Mouse (Mus musculus): ENCODE results near the gene Ring1. TPM values are rescaled to one million over a fixed set of nuclear protein-coding genes. Genes with fewer than 3 reads are reported as not detected.

Ring1 gene
- polyA plus RNA-seq (2015; fragmentation: Nextera tagmentation; extraction: Ambion mirVana), result 15.8 and 20.8 TPM in 2 replicates

DNA sequence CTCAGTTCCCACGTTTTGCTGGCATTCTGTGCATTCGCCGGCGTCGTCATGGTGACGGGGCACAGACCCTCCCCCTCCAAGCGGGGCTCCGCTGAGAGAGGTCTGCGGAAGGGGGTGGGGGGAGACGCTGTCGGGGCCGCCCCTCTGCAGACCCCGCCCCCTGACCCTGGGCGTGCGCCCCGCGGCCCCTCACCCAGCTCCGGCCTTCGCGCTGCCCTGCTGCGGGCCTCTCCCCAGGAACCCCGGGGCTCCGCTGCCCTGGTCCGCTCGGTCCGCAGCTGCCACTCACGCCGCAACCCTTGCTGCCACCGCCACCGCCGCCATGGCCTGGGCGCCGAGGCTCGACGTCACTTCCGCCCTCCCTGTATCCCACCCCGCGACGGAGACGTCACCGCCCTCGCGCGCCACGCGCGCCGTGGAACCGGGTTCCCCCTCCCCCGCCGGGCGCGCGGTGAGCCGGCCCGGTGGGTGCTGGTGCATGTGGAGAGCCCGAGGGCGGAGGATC is at the start of gene Ring1:
Ring1 (minus strand) TSS at position 364 of the 505 bp plus-strand sequence.
- peaks cover 46% of the 10 kb centered on the region for H3K4me1 ChIP-seq (replicated peaks)
- peak within 1 kb of the TSS; percentile 73 for H3K4me3 ChIP-seq
- ATAC-seq (replicated peaks; ENCODE audit: insufficient number of reproducible peaks, insufficient read depth, low FRiP score, low read depth), result peak; percentile 64
- H3K36me3 ChIP-seq, result peaks cover 30% of the 10 kb centered on the region
- H3K9me3 ChIP-seq (replicated peaks), result no peaks in the 10 kb centered on the region
- under 1% methylated on average over 53 of the region's 58 CpGs for WGBS
- H3K27me3 ChIP-seq, result no peaks in the 10 kb centered on the region
- peak within 1 kb of the TSS; percentile 95 for H3K9ac ChIP-seq
- peak within 1 kb of the TSS; percentile 92 for H3K4me2 ChIP-seq
- peak within 1 kb of the TSS; percentile 94 for H3K27ac ChIP-seq

- Histone ChIP-seq H3K4me3 (no peak overlapping the region), H3K9ac (no peak overlapping the region), H3K27me3 (peaks cover 29% of the 10 kb centered on the region), H3K9me3 (replicated peaks) (no peaks in the 10 kb centered on the region), H3K36me3 (no peaks in the 10 kb centered on the region), H3K27ac (no peak overlapping the region), H3K4me1 (replicated peaks) (no peaks in the 10 kb centered on the region), H3K4me2 (no peak overlapping the region)
- 64% methylated on average over 5 of the region's 5 CpGs for WGBS
- ATAC-seq (replicated peaks; ENCODE audit: insufficient number of reproducible peaks, insufficient read depth, low FRiP score, low read depth), result no peak
Measured at GRCm38 (mm10) chr17:34072091-34072490, 47.6 kb upstream of the Ring1 start.

GRCm38 (mm10) chr17:34068864-34069263 is 44.4 kb upstream of the Ring1 start:
- H3K4me3 ChIP-seq, result no peak overlapping the region
- H3K4me1 ChIP-seq (replicated peaks), result no peaks in the 10 kb centered on the region
- peaks cover 7% of the 10 kb centered on the region for H3K27me3 ChIP-seq
- ATAC-seq (replicated peaks; ENCODE audit: insufficient number of reproducible peaks, insufficient read depth, low FRiP score, low read depth), result no peak
- 54% methylated on average over 3 of the region's 3 CpGs for WGBS
- no peaks in the 10 kb centered on the region for H3K9me3 ChIP-seq (replicated peaks)
- H3K9ac ChIP-seq, result no peak overlapping the region
- no peaks in the 10 kb centered on the region for H3K36me3 ChIP-seq
- H3K4me2 ChIP-seq, result no peak overlapping the region
- H3K27ac ChIP-seq, result no peak overlapping the region

DNA sequence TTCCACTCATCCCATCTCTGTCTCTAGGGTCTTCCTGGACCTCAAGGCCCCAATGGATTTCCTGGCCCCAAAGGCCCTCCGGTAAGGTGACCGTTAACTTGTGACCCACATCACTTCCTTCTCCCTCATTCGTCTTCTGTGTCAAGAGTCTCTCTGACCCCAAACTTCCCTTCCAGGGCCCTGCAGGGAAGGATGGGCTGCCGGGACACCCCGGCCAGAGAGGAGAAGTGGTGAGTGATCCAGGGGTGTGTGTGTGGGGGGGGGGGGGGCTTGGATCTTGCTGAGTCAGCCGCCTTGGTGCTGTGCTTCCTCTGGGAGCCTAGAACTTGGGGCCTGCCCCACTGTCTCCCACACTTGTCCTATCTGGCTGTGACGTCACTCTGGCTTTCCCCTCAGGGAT is 32.7 kb upstream of the Ring1 start:
- H3K4me1 ChIP-seq (replicated peaks), result no peaks in the 10 kb centered on the region
- no peak overlapping the region for H3K27ac ChIP-seq
- WGBS, result 56% methylated on average over 7 of the region's 7 CpGs
- no peaks in the 10 kb centered on the region for H3K36me3 ChIP-seq
- no peak overlapping the region for H3K4me2 ChIP-seq
- no peak overlapping the region for H3K4me3 ChIP-seq
- H3K9me3 ChIP-seq (replicated peaks), result no peaks in the 10 kb centered on the region
- no peaks in the 10 kb centered on the region for H3K27me3 ChIP-seq
- no peak for ATAC-seq (replicated peaks; ENCODE audit: insufficient number of reproducible peaks, insufficient read depth, low FRiP score, low read depth)
- H3K9ac ChIP-seq, result no peak overlapping the region

DNA sequence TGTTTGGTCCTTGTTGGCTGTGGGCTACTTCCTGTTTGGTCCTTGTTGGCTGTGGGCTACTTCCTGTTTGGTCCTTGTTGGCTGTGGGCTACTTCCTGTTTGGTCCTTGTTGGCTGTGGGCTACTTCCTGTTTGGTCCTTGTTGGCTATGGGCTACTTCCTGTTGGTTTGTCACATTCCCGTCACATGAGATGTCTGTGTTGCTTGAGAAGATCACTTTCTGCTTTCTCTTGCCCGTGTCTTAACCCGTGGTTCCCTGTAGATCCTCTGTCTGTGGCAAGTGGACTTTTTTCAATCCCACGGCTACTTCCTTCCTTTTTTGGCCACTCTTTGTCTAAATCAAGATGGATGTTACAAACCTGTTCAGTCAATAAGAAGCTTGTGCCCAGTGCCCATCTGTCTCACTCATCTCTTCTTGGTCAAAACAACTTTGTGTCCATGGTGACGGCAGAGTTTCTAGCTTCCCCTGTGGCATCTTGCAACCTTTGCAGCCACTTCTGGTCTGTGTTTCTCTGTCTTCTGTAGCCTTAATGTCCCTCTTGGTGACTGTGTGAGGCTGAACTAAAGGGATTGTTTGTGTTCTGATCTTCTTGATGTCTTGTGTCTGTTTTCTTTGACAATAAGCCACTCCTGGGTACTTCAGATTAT is 23.0 kb upstream of the Ring1 start:
- H3K4me2 ChIP-seq, result no peak overlapping the region
- 88% methylated on average over 5 of the region's 5 CpGs for WGBS
- ATAC-seq (replicated peaks; ENCODE audit: insufficient number of reproducible peaks, insufficient read depth, low FRiP score, low read depth), result no peak

GRCm38 (mm10) chr17:34045941-34046340 is 21.5 kb upstream of the Ring1 start:
- H3K36me3 ChIP-seq, result no peaks in the 10 kb centered on the region
- no peak overlapping the region for H3K27ac ChIP-seq
- H3K9me3 ChIP-seq (replicated peaks), result 0 out of 2 replicates have a peak, but pooled peaks cover 4% of the 10 kb centered on the region
- no peak for ATAC-seq (replicated peaks; ENCODE audit: insufficient number of reproducible peaks, insufficient read depth, low FRiP score, low read depth)
- no peak overlapping the region for H3K4me2 ChIP-seq
- 73% methylated on average over 14 of the region's 14 CpGs for WGBS
- no peak overlapping the region for H3K4me3 ChIP-seq
- no peak overlapping the region for H3K9ac ChIP-seq
- peaks cover 21% of the 10 kb centered on the region for H3K27me3 ChIP-seq
- H3K4me1 ChIP-seq (replicated peaks), result peaks cover 6% of the 10 kb centered on the region; the same call in 1 of the 2 replicates

More for the DNA sequence above, 23.0 kb upstream of the Ring1 start:
- no peak overlapping the region for H3K4me3 ChIP-seq
- no peaks in the 10 kb centered on the region for H3K36me3 ChIP-seq
- no peak overlapping the region for H3K9ac ChIP-seq
- H3K27ac ChIP-seq, result no peak overlapping the region
- H3K27me3 ChIP-seq, result peaks cover 5% of the 10 kb centered on the region
- H3K4me1 ChIP-seq (replicated peaks), result no peaks in the 10 kb centered on the region
- 0 out of 2 replicates have a peak, but pooled peaks cover 4% of the 10 kb centered on the region for H3K9me3 ChIP-seq (replicated peaks)

GRCm38 (mm10) chr17:34039562-34040450 is 15.3 kb upstream of the Ring1 start:
- H3K27ac ChIP-seq, result no peak overlapping the region
- H3K36me3 ChIP-seq, result peaks cover 31% of the 10 kb centered on the region
- H3K9ac ChIP-seq, result no peak overlapping the region
- no peaks in the 10 kb centered on the region for H3K9me3 ChIP-seq (replicated peaks)
- peaks cover 49% of the 10 kb centered on the region for H3K27me3 ChIP-seq
- ATAC-seq (replicated peaks; ENCODE audit: insufficient number of reproducible peaks, insufficient read depth, low FRiP score, low read depth), result no peak
- WGBS, result 23% methylated on average over 17 of the region's 17 CpGs
- peak overlapping the region; percentile 25; the same call in 1 of the 2 replicates for H3K4me3 ChIP-seq
- H3K4me2 ChIP-seq, result peak overlapping the region; percentile 56
- peaks cover 33% of the 10 kb centered on the region for H3K4me1 ChIP-seq (replicated peaks)

- Histone ChIP-seq H3K9ac (peak within 1 kb of the TSS; percentile 31; the same call in 1 of the 2 replicates), H3K4me1 (replicated peaks) (peaks cover 37% of the 10 kb centered on the region), H3K4me2 (peak within 1 kb of the TSS; percentile 56), H3K9me3 (replicated peaks) (no peaks in the 10 kb centered on the region), H3K36me3 (peaks cover 38% of the 10 kb centered on the region), H3K27ac (no peak within 1 kb of the TSS), H3K4me3 (peak within 1 kb of the TSS; percentile 25), H3K27me3 (peaks cover 49% of the 10 kb centered on the region)
- 0 out of 2 replicates have a peak, but pooled peaks have one; percentile 9 for ATAC-seq (replicated peaks; ENCODE audit: insufficient number of reproducible peaks, insufficient read depth, low FRiP score, low read depth)
- WGBS, result 7% methylated on average over 28 of the region's 28 CpGs
Measured at GRCm38 (mm10) chr17:34038878-34039561, 14.5 kb upstream of the Ring1 start, which contains the start of gene Col11a2. TSS of gene Col11a2 (plus strand) at chr17:34039437.

GRCm38 (mm10) chr17:34038440-34038839 is 14.0 kb upstream of the Ring1 start:
- Histone ChIP-seq H3K36me3 (peaks cover 43% of the 10 kb centered on the region), H3K4me2 (peak overlapping the region; percentile 56), H3K9ac (0 out of 2 replicates have a peak overlapping the region, but pooled peaks have one; percentile 17), H3K27me3 (peaks cover 47% of the 10 kb centered on the region), H3K4me3 (peak overlapping the region; percentile 25), H3K9me3 (replicated peaks) (no peaks in the 10 kb centered on the region), H3K27ac (no peak overlapping the region), H3K4me1 (replicated peaks) (peaks cover 43% of the 10 kb centered on the region)
- WGBS, result 21% methylated on average over 21 of the region's 21 CpGs
- no peak for ATAC-seq (replicated peaks; ENCODE audit: insufficient number of reproducible peaks, insufficient read depth, low FRiP score, low read depth)

DNA sequence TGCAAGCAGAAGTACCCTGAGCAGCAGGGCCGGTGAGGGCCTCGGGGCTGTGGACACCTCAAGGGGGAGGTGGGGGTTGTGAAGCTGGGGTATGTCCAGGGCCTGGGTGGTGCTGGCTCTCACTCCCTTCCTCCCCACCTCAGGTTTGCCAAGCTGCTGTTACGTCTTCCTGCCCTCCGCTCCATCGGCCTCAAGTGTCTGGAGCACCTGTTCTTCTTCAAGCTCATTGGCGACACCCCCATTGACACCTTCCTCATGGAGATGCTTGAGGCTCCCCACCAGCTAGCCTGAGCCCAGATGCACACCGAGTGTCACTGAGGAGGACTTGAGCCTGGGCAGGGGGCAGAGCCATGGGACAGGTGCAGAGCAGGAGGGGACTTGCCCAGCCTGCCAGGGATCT is 12.8 kb upstream of the Ring1 start:
- WGBS, result 88% methylated on average over 7 of the region's 7 CpGs
- peaks cover 42% of the 10 kb centered on the region for H3K27me3 ChIP-seq
- H3K4me3 ChIP-seq, result no peak overlapping the region
- no peak for ATAC-seq (replicated peaks; ENCODE audit: insufficient number of reproducible peaks, insufficient read depth, low FRiP score, low read depth)
- no peak overlapping the region for H3K4me2 ChIP-seq
- H3K4me1 ChIP-seq (replicated peaks), result peaks cover 54% of the 10 kb centered on the region
- H3K9me3 ChIP-seq (replicated peaks), result no peaks in the 10 kb centered on the region
- H3K9ac ChIP-seq, result no peak overlapping the region
- no peak overlapping the region for H3K27ac ChIP-seq
- H3K36me3 ChIP-seq, result peaks cover 43% of the 10 kb centered on the region

GRCm38 (mm10) chr17:34036647-34037046 is 12.2 kb upstream of the Ring1 start:
- Histone ChIP-seq H3K4me3 (no peak overlapping the region), H3K27me3 (peaks cover 36% of the 10 kb centered on the region), H3K9me3 (replicated peaks) (no peaks in the 10 kb centered on the region), H3K4me2 (no peak overlapping the region), H3K36me3 (peaks cover 43% of the 10 kb centered on the region), H3K4me1 (replicated peaks) (peaks cover 54% of the 10 kb centered on the region), H3K27ac (no peak overlapping the region), H3K9ac (no peak overlapping the region)
- WGBS, result 77% methylated on average over 10 of the region's 10 CpGs
- no peak for ATAC-seq (replicated peaks; ENCODE audit: insufficient number of reproducible peaks, insufficient read depth, low FRiP score, low read depth)
